Mouse (Mus musculus) MEL (cell line): ENCODE measurements around the gene Slc24a1.

Experiments
- CTCF ChIP-seq, 3 experiments: IDR thresholded peaks in 2 of 3; conservative IDR thresholded peaks in 1 of 3; 2 replicates each; pipeline ENCODE4 v1.5.1; 2011 to 2012; ENCODE audit warnings: low read length in 3 of 3, low read depth in 2 of 3, mild to moderate bottlenecking in 2 of 3, improper control_type of control experiment in 1 of 3, inconsistent platforms in 1 of 3, mixed read lengths in 1 of 3, moderate library complexity in 1 of 3; ENCODE audit not compliant: control insufficient read depth in 1 of 3, insufficient read depth in 1 of 3, poor library complexity in 1 of 3, severe bottlenecking in 1 of 3
- ELF1 ChIP-seq: IDR thresholded peaks from 2 replicates; pipeline ENCODE4 v1.6.1; 2014; ENCODE audit warnings: low read depth, mild to moderate bottlenecking, inconsistent platforms, low read length, improper control_type of control experiment, moderate library complexity
- EP300 ChIP-seq, 2 experiments: IDR thresholded peaks; 2 replicates each; pipeline ENCODE4 v1.6.1; 2011; ENCODE audit warnings: improper control_type of control experiment in 2 of 2, low read length in 2 of 2, low read depth in 1 of 2, mild to moderate bottlenecking in 1 of 2
- KAT2A ChIP-seq: conservative IDR thresholded peaks from 2 replicates; pipeline ENCODE4 v1.6.1; 2012; ENCODE audit warnings: low read depth, low read length, improper control_type of control experiment, inconsistent platforms
- NRF1 ChIP-seq: IDR thresholded peaks from 2 replicates; pipeline ENCODE4 v1.6.1; 2014; ENCODE audit warnings: low read depth, mild to moderate bottlenecking, inconsistent platforms, low read length, improper control_type of control experiment, moderate library complexity; ENCODE audit not compliant: poor library complexity, insufficient read depth, severe bottlenecking

DNA sequence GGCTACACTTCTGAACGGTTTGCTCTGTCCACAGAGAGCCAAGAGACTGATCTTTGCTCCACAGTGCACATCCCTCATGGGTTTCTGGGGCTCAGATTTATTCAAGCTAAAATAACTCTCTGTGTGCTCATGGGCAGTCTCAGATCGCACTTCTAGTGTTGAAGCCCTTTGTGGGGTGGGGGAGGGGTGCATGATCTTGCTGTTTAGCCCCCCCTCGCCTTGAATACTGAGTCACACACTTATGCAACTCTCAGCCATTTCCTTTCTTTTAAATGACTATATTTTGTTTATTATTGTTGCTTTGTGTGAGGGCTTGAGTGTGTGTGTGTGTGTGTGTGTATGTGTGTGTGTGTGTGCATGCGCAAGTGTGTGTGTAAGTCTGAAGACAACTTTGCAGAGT, 12.1 kb downstream of the Slc24a1 start:
- TF ChIP-seq ELF1 (no peak), NRF1 (no peak), EP300 (IDR thresholded peaks at IDR 0.05; ENCODE audit: low read depth in 1 of 2, low read length in 2 of 2) (no peak), CTCF (IDR thresholded peaks at IDR 0.05 in 2 of 3, conservative IDR thresholded peaks at IDR 0.05 in 1 of 3; ENCODE audit: control insufficient read depth in 1 of 3, insufficient read depth in 1 of 3, low read depth in 2 of 3, low read length in 3 of 3, poor library complexity in 1 of 3, severe bottlenecking in 1 of 3) (no peak), KAT2A (no peak)
